Mouse (Mus musculus) ES-E14 (cell line): ENCODE data around the gene Nfe2l1.

Experiments used
- HCFC1 ChIP-seq: IDR thresholded peaks from 2 replicates; pipeline ENCODE4 v1.6.1; 2012; ENCODE audit warnings: low read length, inconsistent platforms, borderline replicate concordance; ENCODE audit not compliant: insufficient read depth
- MAFK ChIP-seq: IDR thresholded peaks from 2 replicates; pipeline ENCODE4 v1.6.1; 2014; ENCODE audit warnings: mild to moderate bottlenecking, low read depth, low read length, inconsistent platforms; ENCODE audit not compliant: insufficient read depth
- ZNF384 ChIP-seq: IDR thresholded peaks from 2 replicates; pipeline ENCODE4 v1.6.1; 2012; ENCODE audit warnings: low read depth, low read length, inconsistent platforms

DNA sequence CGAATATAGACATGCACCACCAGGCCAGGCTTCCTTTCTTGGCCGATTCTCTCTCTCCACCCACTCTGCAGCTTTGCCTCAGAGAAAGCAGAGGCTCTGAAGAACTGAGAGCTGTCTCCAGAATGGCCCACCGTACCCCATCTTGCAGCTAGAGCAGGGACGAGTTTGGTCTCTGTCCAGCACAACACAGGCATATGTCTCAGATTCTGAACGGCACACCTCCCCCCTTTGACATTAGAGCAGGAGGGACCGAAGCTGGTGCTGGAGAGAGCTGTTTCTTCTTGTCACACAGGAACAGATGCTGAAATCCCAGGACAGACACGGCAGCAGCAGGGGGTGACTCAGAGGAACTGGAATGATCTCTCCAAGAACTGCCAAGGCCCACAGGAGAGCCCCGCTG, 10.5 kb upstream of the Nfe2l1 start:
- TF ChIP-seq HCFC1 (no peak), MAFK (no peak), ZNF384 (no peak)
